Mouse (Mus musculus) stomach, embryonic 15.5 days (tissue): ENCODE results near the gene Mrps11. TPM values are rescaled to one million over a fixed set of nuclear protein-coding genes. Genes with fewer than 3 reads are reported as not detected.

ENCODE experiments used
- ATAC-seq: fragments of 200-750 bp; cut with Nextera tagmentation; 2 replicates; pipeline ENCODE4 v1.8.0; 2017; ENCODE audit warnings: low read depth, moderate number of reproducible peaks, moderate TSS enrichment; ENCODE audit not compliant: insufficient read depth, low FRiP score
- H3K27ac ChIP-seq: fragments of 300-500 bp; sonication (generic); 2 replicates; pipeline ENCODE4 v1.5.1; 2015; ENCODE audit warnings: mild to moderate bottlenecking, inconsistent platforms
- H3K27me3 ChIP-seq: fragments of 300-500 bp; sonication (generic); replicated peaks from 2 replicates; pipeline ENCODE4 v1.6.1; 2015; ENCODE audit warnings: inconsistent platforms
- H3K36me3 ChIP-seq: fragments of 300-500 bp; sonication (generic); 2 replicates; pipeline ENCODE4 v1.6.1; 2015; ENCODE audit warnings: inconsistent platforms
- H3K4me1 ChIP-seq: fragments of 300-500 bp; sonication (generic); 2 replicates; pipeline ENCODE4 v1.6.1; 2015; ENCODE audit warnings: inconsistent platforms
- H3K4me2 ChIP-seq: fragments of 300-500 bp; sonication (generic); 2 replicates; pipeline ENCODE4 v1.6.1; 2015; ENCODE audit warnings: mild to moderate bottlenecking, inconsistent platforms
- H3K4me3 ChIP-seq: fragments of 300-500 bp; sonication (generic); replicated peaks from 2 replicates; pipeline ENCODE4 v1.5.1; 2015; ENCODE audit warnings: inconsistent platforms
- H3K9ac ChIP-seq: fragments of 300-500 bp; sonication (generic); 2 replicates; pipeline ENCODE4 v1.6.1; 2015; ENCODE audit warnings: inconsistent platforms
- H3K9me3 ChIP-seq: fragments of 300-500 bp; sonication (generic); 2 replicates; pipeline ENCODE4 v1.6.1; 2016; ENCODE audit warnings: inconsistent platforms
- WGBS: fragments of 180-500 bp; shearing (Covaris S2); methylation state at CpG from one replicate; pipeline ENCODE4 v1.1.7; 2015; 5-methylcytosine and 5-hydroxymethylcytosine counted together
- polyA plus RNA-seq: library from polyadenylated mRNA; unstranded; fragments of >200 nt; fragmentation: Nextera tagmentation; extraction: Ambion mirVana; gene quantifications from 2 replicates; pipeline ENCODE4 v1.2.1, GENCODE M21; 2015

The Mrps11 gene
- polyA plus RNA-seq, 1 experiment from 2014 or later, result 62.2 TPM

GRCm38 (mm10) chr7:78841601-78842000 lies 58.7 kb downstream of the Mrps11 start:
- Histone ChIP-seq H3K9ac (no peak overlapping the region), H3K36me3 (peaks cover 15% of the 10 kb centered on the region), H3K4me1 (no peaks in the 10 kb centered on the region), H3K9me3 (no peaks in the 10 kb centered on the region), H3K4me3 (no peak overlapping the region), H3K27ac (no peak overlapping the region), H3K27me3 (no peaks in the 10 kb centered on the region), H3K4me2 (no peak overlapping the region)
- WGBS, result 69% methylated on average over 5 of the region's 5 CpGs
- ATAC-seq, result no peak

Other genes with a start within 250 kb of the Mrps11 start
- 3.0 and 3.3 TPM in 2 replicates for gene Ntrk3, start 45.1 kb upstream of the Mrps11 start, polyA plus RNA-seq
- 64.8 and 69.5 TPM in 2 replicates for gene Mrpl46, start 412 bp downstream of the Mrps11 start, polyA plus RNA-seq
- 15.6 and 18.0 TPM in 2 replicates for gene Det1, start 64.1 kb downstream of the Mrps11 start, polyA plus RNA-seq
- gene Aen, start 112.7 kb downstream of the Mrps11 start, polyA plus RNA-seq, result 37.9 and 39.8 TPM in 2 replicates
- gene Isg20, start 130.3 kb downstream of the Mrps11 start, polyA plus RNA-seq, result 16.8 and 21.9 TPM in 2 replicates